Mouse (Mus musculus): ENCODE data around the gene Fndc3a.

GRCm38 (mm10) chr14:72677247-72677646, 32.6 kb downstream of the Fndc3a start:
- TF ChIP-seq CTCF (IDR thresholded peaks at IDR 0.05; ENCODE audit: low read depth) (no peak), EP300 (optimal IDR thresholded peaks at IDR 0.05) (no peak)
